Comparison of ENCODE assay signal across 9 mouse cellular contexts in genomic region chr1:180434925-180435324, GRCm38 (mm10). TPM values are rescaled to one million over a fixed set of nuclear protein-coding genes. Genes with fewer than 3 reads are reported as not detected.
DNase-seq lines count a peak whose midpoint lies in the region; ATAC-seq lines count a peak whose summit lies in the region.
"Had no signal": no experiment of that assay in that cellular context is flagged by ENCODE, and none has a peak within 500 bp of the region (broad histone marks: within the 10 kb centered on the region; RNA-seq: fewer than 3 reads in every experiment).

No protein-coding gene starts in this region.

- peaks cover 2% of the 10 kb centered on the region; the same call in 1 of the 2 replicates for H3K27me3 ChIP-seq in intestine, embryonic 15.5 days (replicated peaks)
- 0 out of 2 replicates have a peak, but pooled peaks cover 6% of the 10 kb centered on the region for H3K27me3 ChIP-seq in intestine, embryonic 16.5 days (replicated peaks; ENCODE audit: control insufficient read depth, insufficient read depth, low read length)
- H3K27me3 ChIP-seq in neural tube, embryonic 13.5 days = no peaks in the 10 kb centered on the region

- no peak overlapping the region for H3K4me3 ChIP-seq in intestine, embryonic 15.5 days (replicated peaks)
- H3K4me3 ChIP-seq in intestine, embryonic 16.5 days (ENCODE audit: low read length) = no peak overlapping the region
- no peak overlapping the region for H3K4me3 ChIP-seq in neural tube, embryonic 13.5 days

- no peak overlapping the region for H3K9ac ChIP-seq in intestine, embryonic 15.5 days
- H3K9ac ChIP-seq in intestine, embryonic 16.5 days (ENCODE audit: low read depth, low read length) = no peak overlapping the region
- H3K9ac ChIP-seq in neural tube, embryonic 13.5 days = no peak overlapping the region

- 0 out of 2 replicates have a peak, but pooled peaks have one; percentile 56 for ATAC-seq in intestine, embryonic 15.5 days
- no peak for ATAC-seq in intestine, embryonic 16.5 days
- peak; percentile 16; the same call in 1 of the 2 replicates for ATAC-seq in neural tube, embryonic 13.5 days (ENCODE audit: low read depth)

- no peak for DNase-seq in neural tube, embryonic 10.5 days (ENCODE audit: extremely low spot score, low spot score)
- peak; percentile 90 for DNase-seq in ZHBTc4 (ENCODE audit: low read depth, low spot score)
- DNase-seq in naive thymus-derived CD4-positive, alpha-beta T cell, adult 2 months (ENCODE audit: low read depth) = peak; percentile 65
- DNase-seq in right cerebral cortex, postnatal 25 days = no peak
- no peak for DNase-seq in lung, postnatal 4 days

- WGBS in intestine, embryonic 15.5 days = 12% methylated on average over 9 of the region's 9 CpGs
- 7% methylated on average over 9 of the region's 9 CpGs for whole genome bisulfite sequencing in intestine, embryonic 16.5 days
- WGBS in neural tube, embryonic 13.5 days = 17% methylated on average over 9 of the region's 9 CpGs

- H3K4me2 ChIP-seq in intestine, embryonic 15.5 days (replicated peaks) = no peak overlapping the region
- H3K4me2 ChIP-seq in intestine, embryonic 16.5 days (ENCODE audit: low read depth, low read length) = no peak overlapping the region
- no peak overlapping the region for H3K4me2 ChIP-seq in neural tube, embryonic 13.5 days
- H3K4me2 ChIP-seq: heart, embryonic 11.5 days had no signal

- H3K4me1 ChIP-seq in intestine, embryonic 15.5 days (replicated peaks) = peaks cover 18% of the 10 kb centered on the region
- peaks cover 11% of the 10 kb centered on the region for H3K4me1 ChIP-seq in intestine, embryonic 16.5 days (ENCODE audit: control insufficient read depth, insufficient read depth, low read length)
- H3K4me1 ChIP-seq in neural tube, embryonic 13.5 days (replicated peaks) = peaks cover 26% of the 10 kb centered on the region

- H3K9me3 ChIP-seq in intestine, embryonic 15.5 days = no peaks in the 10 kb centered on the region
- H3K9me3 ChIP-seq in intestine, embryonic 16.5 days (ENCODE audit: control insufficient read depth, low read length) = no peaks in the 10 kb centered on the region
- H3K9me3 ChIP-seq in neural tube, embryonic 13.5 days = no peaks in the 10 kb centered on the region

- H3K27ac ChIP-seq in intestine, embryonic 15.5 days = no peak overlapping the region
- H3K27ac ChIP-seq in intestine, embryonic 16.5 days (ENCODE audit: low read length) = no peak overlapping the region
- H3K27ac ChIP-seq in neural tube, embryonic 13.5 days (replicated peaks) = no peak overlapping the region

- no peaks in the 10 kb centered on the region for H3K36me3 ChIP-seq in intestine, embryonic 15.5 days
- H3K36me3 ChIP-seq in intestine, embryonic 16.5 days (ENCODE audit: control insufficient read depth, insufficient read depth, low read length) = no peaks in the 10 kb centered on the region
- H3K36me3 ChIP-seq in neural tube, embryonic 13.5 days = no peaks in the 10 kb centered on the region

RNA-seq across cellular contexts. Expression of gene Stum, which starts 48.4 kb away (rescaled TPM):
- polyA plus RNA-seq in intestine, embryonic 15.5 days (2015; fragmentation: Nextera tagmentation; extraction: Ambion mirVana) = 1.4 and 1.6 TPM in 2 replicates
- polyA plus RNA-seq in intestine, embryonic 16.5 days (2015; fragmentation: Nextera tagmentation; extraction: Ambion mirVana) = 1.2 and 1.4 TPM in 2 replicates
- polyA plus RNA-seq in neural tube, embryonic 13.5 days (2015; fragmentation: Nextera tagmentation; extraction: Ambion mirVana) = 5.5 and 5.6 TPM in 2 replicates

Comparison
In these comparisons a context has a peak if more than half of its experiments do, and no peak if none do; other contexts are left out.
1. DNase-seq: peak in ZHBTc4 (single experiment) and naive thymus-derived CD4-positive, alpha-beta T cell, adult 2 months (single experiment); none in neural tube, embryonic 10.5 days (single experiment), right cerebral cortex, postnatal 25 days (single experiment) and lung, postnatal 4 days (0 of 2).